Mouse (Mus musculus): ENCODE results near the gene Gm16368. TPM values are rescaled to one million over a fixed set of nuclear protein-coding genes. Genes with fewer than 3 reads are reported as not detected.
"Not testable (repeated sequence)": the region's sequence is repeated elsewhere in the genome, so short reads cannot be mapped to it uniquely, and the experiment has no call there.

The Gm16368 gene
- polyA plus RNA-seq (2016; fragmentation: Nextera tagmentation; extraction: Ambion mirVana) = not detected in 2 replicates

DNA sequence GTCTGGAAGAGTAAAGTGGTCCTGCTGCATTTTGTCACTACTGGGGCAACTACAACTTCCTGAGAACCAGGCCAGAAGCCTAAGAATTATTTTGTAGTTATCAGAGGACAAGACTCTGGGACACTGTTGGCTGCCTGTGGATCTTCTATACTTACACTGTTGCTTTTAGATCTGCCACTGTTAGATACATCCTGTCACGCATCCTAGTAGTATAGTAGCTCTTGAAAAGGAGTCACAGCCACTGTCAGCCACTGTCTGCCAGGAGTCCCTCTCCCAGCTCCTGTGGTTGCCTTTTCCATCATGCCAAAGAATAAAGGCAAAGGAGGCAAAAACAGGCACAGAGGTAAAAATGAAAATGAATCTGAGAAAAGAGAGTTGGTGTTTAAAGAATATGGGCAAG lies at the start of gene Gm16368:
TSS of gene Gm16368 (plus strand) at position 301 of the 400 bp plus-strand sequence.
- WGBS = 68% methylated on average over 1 of the region's 1 CpGs
- H3K4me1 ChIP-seq = not testable (repeated sequence)

DNA sequence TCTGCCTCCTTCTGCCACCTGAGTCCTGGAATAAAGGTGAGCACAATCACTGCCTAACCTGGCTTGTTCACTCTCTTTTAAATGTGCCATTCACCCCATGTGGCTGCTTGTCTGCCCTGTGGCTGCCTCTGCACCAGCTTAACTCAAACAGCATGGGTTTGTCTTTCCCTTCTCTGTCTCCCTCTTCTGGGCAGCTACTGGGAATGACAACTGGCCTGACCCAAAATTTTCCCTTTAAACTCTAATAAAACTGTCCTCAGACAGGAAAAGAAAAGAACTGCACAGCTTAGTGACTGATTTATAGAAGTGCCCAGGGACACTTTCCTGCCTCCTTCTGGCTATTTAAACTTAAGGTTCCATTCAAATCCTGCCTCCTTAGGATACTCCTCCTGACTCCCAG lies 44.4 kb upstream of the Gm16368 start:
- H3K4me3 ChIP-seq; DNase-seq (ENCODE audit: low spot score); H3K9me3 ChIP-seq; H3K27me3 ChIP-seq (ENCODE audit: insufficient read depth, poor library complexity, severe bottlenecking); H3K27ac ChIP-seq; H3K36me3 ChIP-seq; H3K4me1 ChIP-seq: not testable (repeated sequence)

More for the DNA sequence above, at the start of gene Gm16368:
- not testable (repeated sequence) for H3K4me3 ChIP-seq; H3K9me3 ChIP-seq; H3K27ac ChIP-seq; H3K27me3 ChIP-seq (ENCODE audit: insufficient read depth, poor library complexity, severe bottlenecking); H3K36me3 ChIP-seq; DNase-seq (ENCODE audit: low spot score)

DNA sequence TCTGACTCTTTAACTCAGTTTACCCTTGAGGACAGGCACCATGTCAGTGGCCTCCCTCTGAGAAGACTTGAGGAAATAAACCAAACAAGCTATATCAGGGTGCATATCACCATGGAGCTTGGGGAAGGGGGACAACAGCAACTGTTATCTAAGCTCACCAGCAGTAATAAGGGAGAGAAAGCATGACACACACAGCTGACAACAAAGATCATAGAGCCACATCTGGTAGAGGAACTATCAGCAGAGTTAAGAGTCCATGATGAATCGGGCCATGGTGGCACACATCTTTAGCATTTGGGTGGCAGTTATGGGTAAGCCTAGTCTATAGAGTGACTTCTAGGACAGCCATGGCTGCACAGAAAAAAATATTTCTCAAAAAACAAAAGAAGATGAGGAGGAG lies 43.8 kb upstream of the Gm16368 start:
- DNase-seq (ENCODE audit: low spot score); H3K4me1 ChIP-seq: not testable (repeated sequence)
- 73% methylated on average over 1 of the region's 1 CpGs for WGBS

DNA sequence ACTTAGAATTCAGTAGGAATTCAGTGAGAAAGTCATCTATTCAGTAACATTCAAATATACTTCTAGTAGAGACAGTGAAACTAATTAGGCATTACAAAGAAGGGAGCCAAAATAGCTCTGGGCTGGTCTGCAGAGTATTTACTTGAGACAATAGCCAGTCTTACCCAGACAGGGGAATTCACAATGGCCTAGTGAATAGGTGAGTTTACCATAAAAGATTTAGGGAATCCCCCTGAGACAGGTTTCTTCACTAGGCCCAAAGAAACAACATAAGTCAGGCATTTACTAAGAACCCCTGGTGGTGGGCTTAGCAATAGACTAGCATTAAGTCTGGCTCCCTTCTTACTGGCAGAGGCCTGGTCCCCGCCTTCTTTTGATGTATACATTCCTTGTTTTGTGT lies 38.3 kb upstream of the Gm16368 start:
- 62% methylated on average over 1 of the region's 1 CpGs for WGBS

More for the DNA sequence above, 43.8 kb upstream of the Gm16368 start:
- not testable (repeated sequence) for H3K27me3 ChIP-seq (ENCODE audit: insufficient read depth, poor library complexity, severe bottlenecking); H3K27ac ChIP-seq; H3K36me3 ChIP-seq; H3K9me3 ChIP-seq; H3K4me3 ChIP-seq

More for the DNA sequence above, 38.3 kb upstream of the Gm16368 start:
- not testable (repeated sequence) for H3K4me1 ChIP-seq; H3K27me3 ChIP-seq (ENCODE audit: insufficient read depth, poor library complexity, severe bottlenecking); H3K36me3 ChIP-seq; H3K4me3 ChIP-seq; H3K9me3 ChIP-seq; DNase-seq (ENCODE audit: low spot score); H3K27ac ChIP-seq

Other genes starting within 250 kb of the Gm16368 start
- gene Gm2001, start 241.4 kb upstream of the Gm16368 start, polyA plus RNA-seq (2016; fragmentation: Nextera tagmentation; extraction: Ambion mirVana) = not detected in 2 replicates
- gene Gm2016, start 209.6 kb upstream of the Gm16368 start, polyA plus RNA-seq (2016; fragmentation: Nextera tagmentation; extraction: Ambion mirVana) = not detected in 2 replicates
- not detected in 2 replicates for gene Gm2022, start 188.3 kb upstream of the Gm16368 start, polyA plus RNA-seq (2016; fragmentation: Nextera tagmentation; extraction: Ambion mirVana)
- gene Gm2035, start 163.8 kb upstream of the Gm16368 start, polyA plus RNA-seq (2016; fragmentation: Nextera tagmentation; extraction: Ambion mirVana) = not detected in 2 replicates
- gene Gm2042, start 129.6 kb upstream of the Gm16368 start, polyA plus RNA-seq (2016; fragmentation: Nextera tagmentation; extraction: Ambion mirVana) = not detected in 2 replicates
- not detected in 2 replicates for gene Gm2075, start 71.8 kb upstream of the Gm16368 start, polyA plus RNA-seq (2016; fragmentation: Nextera tagmentation; extraction: Ambion mirVana)
- gene Gm6803, start 64.9 kb upstream of the Gm16368 start, polyA plus RNA-seq (2016; fragmentation: Nextera tagmentation; extraction: Ambion mirVana) = not detected in 2 replicates
- gene Gm2056, start 56.7 kb upstream of the Gm16368 start, polyA plus RNA-seq (2016; fragmentation: Nextera tagmentation; extraction: Ambion mirVana) = not detected in 2 replicates
- not detected in 2 replicates for gene Gm10436, start 98.4 kb downstream of the Gm16368 start, polyA plus RNA-seq (2016; fragmentation: Nextera tagmentation; extraction: Ambion mirVana)
- gene Gm8332, start 166.4 kb downstream of the Gm16368 start, polyA plus RNA-seq (2016; fragmentation: Nextera tagmentation; extraction: Ambion mirVana) = not detected in 2 replicates
- gene Gm5662, start 190.8 kb downstream of the Gm16368 start, polyA plus RNA-seq (2016; fragmentation: Nextera tagmentation; extraction: Ambion mirVana) = not detected in 2 replicates
- gene Gm5039, start 240.3 kb downstream of the Gm16368 start, polyA plus RNA-seq (2016; fragmentation: Nextera tagmentation; extraction: Ambion mirVana) = not detected in 2 replicates

Measured in heart, embryonic 10.5 days (tissue).